In genomic region chr3:109165214-109165829, GRCm38 (mm10) we compare ENCODE assay signal across 15 mouse cellular contexts. TPM values are rescaled to one million over a fixed set of nuclear protein-coding genes. Genes with fewer than 3 reads are reported as not detected.
DNase-seq lines count a peak whose midpoint lies in the region; ATAC-seq and TF ChIP-seq lines count a peak whose summit lies in the region.
"Had no signal": no experiment of that assay in that cellular context is flagged by ENCODE, and none has a peak within 500 bp of the region (broad histone marks: within the 10 kb centered on the region; RNA-seq: fewer than 3 reads in every experiment).

No protein-coding gene starts in this region.

- no peaks in the 10 kb centered on the region for H3K27me3 ChIP-seq in stomach, postnatal 0 days (ENCODE audit: control insufficient read depth, insufficient read depth, low read length)
- H3K27me3 ChIP-seq: forebrain, embryonic 13.5 days; limb, embryonic 12.5 days; midbrain, embryonic 15.5 days had no signal

- ATAC-seq in stomach, postnatal 0 days (ENCODE audit: low FRiP score, low TSS enrichment), result no peak
- ATAC-seq: forebrain, embryonic 13.5 days; hindbrain, postnatal 0 days; midbrain, embryonic 15.5 days had no signal

- no peak for TF ChIP-seq CTCF in stomach, postnatal 0 days (IDR thresholded peaks at IDR 0.05; ENCODE audit: low read depth)

- WGBS in stomach, postnatal 0 days, result 68% methylated on average over 8 of the region's 8 CpGs

- H3K4me3 ChIP-seq in stomach, postnatal 0 days (ENCODE audit: low read depth, low read length), result no peak overlapping the region
- H3K4me3 ChIP-seq: forebrain, embryonic 13.5 days; left cerebral cortex, adult 2 months; limb, embryonic 12.5 days; midbrain, embryonic 15.5 days had no signal

- no peak overlapping the region for H3K4me2 ChIP-seq in stomach, postnatal 0 days (replicated peaks; ENCODE audit: low read depth)
- H3K4me2 ChIP-seq: forebrain, embryonic 13.5 days; limb, embryonic 12.5 days; midbrain, embryonic 15.5 days had no signal

- no peak overlapping the region for H3K9ac ChIP-seq in stomach, postnatal 0 days (ENCODE audit: low read length)
- H3K9ac ChIP-seq: forebrain, embryonic 13.5 days; limb, embryonic 12.5 days; midbrain, embryonic 15.5 days had no signal

- peak; percentile 5 for DNase-seq in thymus, postnatal 0 days (ENCODE audit: low spot score)
- DNase-seq in thymus, postnatal 10 days (ENCODE audit: low spot score in 2 of 2), result no peak
- peak; percentile 80 for DNase-seq in Muller cell, postnatal 12 days (ENCODE audit: inconsistent ontology term)
- DNase-seq in fibroblast of lung, adult 2 months (ENCODE audit: low read depth), result peak; percentile 46
- DNase-seq in stomach, postnatal 0 days (ENCODE audit: low spot score), result no peak
- DNase-seq in embryo, embryonic 11 days, result no peak
- DNase-seq in spleen, postnatal 36 days (ENCODE audit: low spot score in 2 of 2), result no peak
- DNase-seq: cerebellum, adult 18-20 months; lung, postnatal 4 days; right cerebral cortex, postnatal 14 days had no signal

- no peak for TF ChIP-seq EP300 in stomach, postnatal 0 days (optimal IDR thresholded peaks at IDR 0.05)

- 0 out of 2 replicates have a peak overlapping the region, but pooled peaks have one; percentile 20 for H3K27ac ChIP-seq in stomach, postnatal 0 days (replicated peaks)
- H3K27ac ChIP-seq: forebrain, embryonic 13.5 days; hindbrain, postnatal 0 days; left cerebral cortex, adult 2 months; limb, embryonic 12.5 days; midbrain, embryonic 15.5 days had no signal

- H3K9me3 ChIP-seq in stomach, postnatal 0 days (ENCODE audit: control insufficient read depth, low read length), result no peaks in the 10 kb centered on the region
- H3K9me3 ChIP-seq: forebrain, embryonic 13.5 days; limb, embryonic 12.5 days; midbrain, embryonic 15.5 days had no signal

- H3K36me3 ChIP-seq in stomach, postnatal 0 days (ENCODE audit: control insufficient read depth, insufficient read depth, low read length), result peaks cover 8% of the 10 kb centered on the region
- H3K36me3 ChIP-seq: midbrain, embryonic 15.5 days had no signal

- H3K4me1 ChIP-seq in stomach, postnatal 0 days (replicated peaks; ENCODE audit: control insufficient read depth, insufficient read depth), result no peaks in the 10 kb centered on the region
- H3K4me1 ChIP-seq: forebrain, embryonic 13.5 days; limb, embryonic 12.5 days; midbrain, embryonic 15.5 days had no signal

RNA-seq across cellular contexts. Expression of gene Slc25a24, which starts 42.4 kb away (rescaled TPM):
- polyA plus RNA-seq in thymus, postnatal 0 days (2015; fragmentation: Nextera tagmentation; extraction: Ambion mirVana), result 6.9 and 7.6 TPM in 2 replicates
- polyA plus RNA-seq in stomach, postnatal 0 days (2015; fragmentation: Nextera tagmentation; extraction: Ambion mirVana), result 22.4 and 24.0 TPM in 2 replicates

Comparison
In these comparisons a context has a peak if more than half of its experiments do, and no peak if none do; other contexts are left out.
1. DNase-seq: peak in thymus, postnatal 0 days (single experiment), Muller cell, postnatal 12 days (single experiment) and fibroblast of lung, adult 2 months (single experiment); none in thymus, postnatal 10 days (0 of 2), stomach, postnatal 0 days (single experiment), embryo, embryonic 11 days (single experiment) and spleen, postnatal 36 days (0 of 2).